In the genomic region with DNA sequence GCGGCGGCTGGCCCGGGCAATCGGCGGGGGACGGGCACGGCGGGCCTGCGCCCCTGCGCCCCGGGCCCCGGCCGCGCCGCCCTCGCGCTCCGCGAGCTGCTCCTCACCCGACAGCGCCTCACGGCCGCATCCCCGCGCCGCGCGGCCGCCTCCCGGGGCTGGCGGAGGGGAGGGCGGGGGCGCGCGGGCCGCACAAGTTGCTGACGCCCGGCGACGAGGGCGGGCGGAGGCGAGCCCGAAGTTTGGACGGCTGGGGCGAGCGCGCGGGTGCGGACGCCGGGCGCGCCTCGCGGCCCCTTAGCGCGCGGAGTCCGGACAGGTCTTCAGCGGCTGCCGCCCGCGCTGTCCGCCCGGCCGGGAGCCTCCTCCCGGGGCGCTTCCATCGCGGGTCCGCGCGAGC, we compare ENCODE assay signal across 8 mouse cellular contexts. TPM values are rescaled to one million over a fixed set of nuclear protein-coding genes. Genes with fewer than 3 reads are reported as not detected.
A peak's percentile ranks its signal among the peaks of the same experiment; 100 is the strongest.
DNase-seq lines count a peak whose midpoint lies in the region; ATAC-seq and TF ChIP-seq lines count a peak whose summit lies in the region.

No protein-coding gene starts in this region.

- H3K79me2 ChIP-seq in CH12.LX (replicated peaks; ENCODE audit: control insufficient read depth, extremely low read depth, insufficient read depth, poor library complexity, severe bottlenecking): peaks cover 38% of the 10 kb centered on the region

- H3K4me3 ChIP-seq in CH12.LX (replicated peaks in 1 of 3; ENCODE audit: low read depth in 2 of 3, low read length in 2 of 3, poor library complexity in 1 of 3): peak overlapping the region; percentile 89 to 93 (median 91)
- peak overlapping the region; percentile 88 for H3K4me3 ChIP-seq in embryonic facial prominence, embryonic 13.5 days
- peak overlapping the region; percentile 75 for H3K4me3 ChIP-seq in limb, embryonic 12.5 days (replicated peaks)
- H3K4me3 ChIP-seq in midbrain, embryonic 12.5 days: peak overlapping the region; percentile 80

- H3K36me3 ChIP-seq in CH12.LX (replicated peaks in 1 of 2; ENCODE audit: control insufficient read depth in 1 of 2, insufficient read depth in 1 of 2, low read length in 1 of 2): no peaks in the 10 kb centered on the region
- no peaks in the 10 kb centered on the region for H3K36me3 ChIP-seq in embryonic facial prominence, embryonic 13.5 days
- H3K36me3 ChIP-seq in limb, embryonic 12.5 days: no peaks in the 10 kb centered on the region
- no peaks in the 10 kb centered on the region for H3K36me3 ChIP-seq in midbrain, embryonic 12.5 days

- H3K27ac ChIP-seq in CH12.LX (ENCODE audit: insufficient read depth, low read depth): peak overlapping the region; percentile 68
- H3K27ac ChIP-seq in embryonic facial prominence, embryonic 13.5 days: peak overlapping the region; percentile 96
- peak overlapping the region; percentile 91 for H3K27ac ChIP-seq in limb, embryonic 12.5 days
- peak overlapping the region; percentile 78 for H3K27ac ChIP-seq in midbrain, embryonic 12.5 days (replicated peaks)

- intact Hi-C loops in heart, postnatal 25 days (cut with DNase I): loop anchor here (5.0 kb wide), 1 partner anchor 66 kb away; no protein-coding TSS in a partner anchor

- WGBS in embryonic facial prominence, embryonic 13.5 days: under 1% methylated on average over 74 of the region's 74 CpGs
- WGBS in limb, embryonic 12.5 days: under 1% methylated on average over 72 of the region's 74 CpGs
- WGBS in midbrain, embryonic 12.5 days: under 1% methylated on average over 47 of the region's 74 CpGs

- in situ Hi-C loops in CH12.LX (cut with MboI; ENCODE audit: low pct_ligation_motif_present, low pct_unique_long_range_greater_than_20kb, low sequenced_read_pairs): loop anchor here (10.0 kb wide), 1 partner anchor 148 kb away; no protein-coding TSS in a partner anchor

- H3K27me3 ChIP-seq in CH12.LX (replicated peaks): no peaks in the 10 kb centered on the region
- no peaks in the 10 kb centered on the region for H3K27me3 ChIP-seq in embryonic facial prominence, embryonic 13.5 days
- H3K27me3 ChIP-seq in limb, embryonic 12.5 days: no peaks in the 10 kb centered on the region
- peaks cover 8% of the 10 kb centered on the region for H3K27me3 ChIP-seq in midbrain, embryonic 12.5 days

- H3K4me1 ChIP-seq in CH12.LX (ENCODE audit: control insufficient read depth in 1 of 2, insufficient read depth in 2 of 2): peaks cover 0 to 21% of the 10 kb centered on the region in 2 experiments; a peak in 2 of 4 replicates
- H3K4me1 ChIP-seq in embryonic facial prominence, embryonic 13.5 days: peaks cover 7% of the 10 kb centered on the region
- peaks cover 15% of the 10 kb centered on the region for H3K4me1 ChIP-seq in limb, embryonic 12.5 days (replicated peaks)
- peaks cover 4% of the 10 kb centered on the region; the same call in 1 of the 2 replicates for H3K4me1 ChIP-seq in midbrain, embryonic 12.5 days

- no peak for TF ChIP-seq POLR2A in CH12.LX (IDR thresholded peaks at IDR 0.05; ENCODE audit: low read depth, low read length)

- dilution Hi-C loops in CH12.LX (cut with MboI; ENCODE audit: extremely low pct_ligation_motif_present, extremely low pct_unique_long_range_greater_than_20kb, low sequenced_read_pairs): no loop called here

- peak; percentile 20; the same call in 1 of the 2 replicates for ATAC-seq in embryonic facial prominence, embryonic 13.5 days (ENCODE audit: insufficient number of reproducible peaks, insufficient read depth, low FRiP score, low TSS enrichment, low read depth)
- 0 out of 2 replicates have a peak, but pooled peaks have one; percentile 3 for ATAC-seq in limb, embryonic 12.5 days (ENCODE audit: insufficient number of reproducible peaks, insufficient read depth, low FRiP score, low TSS enrichment, low read depth)
- peak; percentile 35 for ATAC-seq in midbrain, embryonic 12.5 days (ENCODE audit: low FRiP score, low read depth)

- TF ChIP-seq EP300 in CH12.LX (IDR thresholded peaks at IDR 0.05; ENCODE audit: low read length): no peak

- no peak for TF ChIP-seq CTCF in CH12.LX (conservative IDR thresholded peaks at IDR 0.05 in 1 of 2, IDR thresholded peaks at IDR 0.05 in 1 of 2; ENCODE audit: low read depth in 2 of 2, low read length in 2 of 2)

- no peak overlapping the region for H3K4me2 ChIP-seq in CH12.LX (ENCODE audit: insufficient read depth, low read depth, poor library complexity, severe bottlenecking)
- H3K4me2 ChIP-seq in embryonic facial prominence, embryonic 13.5 days: peak overlapping the region; percentile 79
- peak overlapping the region; percentile 71 for H3K4me2 ChIP-seq in limb, embryonic 12.5 days
- peak overlapping the region; percentile 69 for H3K4me2 ChIP-seq in midbrain, embryonic 12.5 days (replicated peaks)

- peak overlapping the region; percentile 87 for H3K9ac ChIP-seq in CH12.LX (ENCODE audit: insufficient read depth, low read depth)
- H3K9ac ChIP-seq in embryonic facial prominence, embryonic 13.5 days: peak overlapping the region; percentile 91
- peak overlapping the region; percentile 91 for H3K9ac ChIP-seq in limb, embryonic 12.5 days (replicated peaks)
- peak overlapping the region; percentile 83 for H3K9ac ChIP-seq in midbrain, embryonic 12.5 days (replicated peaks)

- TF ChIP-seq RAD21 in CH12.LX (IDR thresholded peaks at IDR 0.05; ENCODE audit: low read depth, low read length): no peak

- H3K9me3 ChIP-seq in CH12.LX (replicated peaks; ENCODE audit: low read length): no peaks in the 10 kb centered on the region
- H3K9me3 ChIP-seq in embryonic facial prominence, embryonic 13.5 days: no peaks in the 10 kb centered on the region
- no peaks in the 10 kb centered on the region for H3K9me3 ChIP-seq in limb, embryonic 12.5 days
- no peaks in the 10 kb centered on the region for H3K9me3 ChIP-seq in midbrain, embryonic 12.5 days

- peak; percentile 59 for DNase-seq in embryo, embryonic 10.5 days (ENCODE audit: low spot score)
- DNase-seq in embryo, embryonic 10 days (ENCODE audit: low spot score): no peak
- no peak for DNase-seq in CH12.LX (ENCODE audit: extremely low read depth)
- peak; percentile 44 for DNase-seq in heart, postnatal 25 days (ENCODE audit: low spot score)
- DNase-seq in testis, postnatal 10 days (ENCODE audit: low spot score): peak; percentile 75

TF ChIP-seq in CH12.LX, 34 proteins besides CTCF, POLR2A, EP300 and RAD21:
- TF ChIP-seq TBP (conservative IDR thresholded peaks at IDR 0.05; ENCODE audit: low read depth, low read length) (no peak), JUND (conservative IDR thresholded peaks at IDR 0.05; ENCODE audit: low read depth, low read length) (no peak), UBTF (IDR thresholded peaks at IDR 0.05; ENCODE audit: low read depth, low read length) (0 out of 2 replicates have a peak, but pooled peaks have one; percentile 64), RCOR1 (conservative IDR thresholded peaks at IDR 0.05; ENCODE audit: low read depth, low read length) (no peak)

RNA-seq across cellular contexts. Expression of gene Ppp2r5a, which starts 6.6 kb away (rescaled TPM):
- total RNA-seq in CH12.LX (2012; rRNA removed) (58.9 and 62.0 TPM in 2 replicates), CH12.LX (2014; rRNA removed) (96.7 and 102 TPM in 2 replicates)
- 40.3 and 42.6 TPM in 2 replicates for polyA plus RNA-seq in CH12.LX (2012; ENCODE audit: insufficient read length, low read depth)
- 14.4 and 18.6 TPM in 2 replicates for polyA plus RNA-seq in embryonic facial prominence, embryonic 13.5 days (2015; fragmentation: Nextera tagmentation; extraction: Ambion mirVana)
- 100 to 1,000 TPM; 103 to 110 TPM for total RNA-seq in heart, postnatal 25 days (2021)
- polyA plus RNA-seq in limb, embryonic 12.5 days (2016; fragmentation: Nextera tagmentation; extraction: Ambion mirVana): 11.7 and 18.7 TPM in 2 replicates
- polyA plus RNA-seq in midbrain, embryonic 12.5 days (2016; fragmentation: Nextera tagmentation; extraction: Ambion mirVana): 11.3 and 12.3 TPM in 2 replicates

Comparison
In these comparisons a context has a peak if more than half of its experiments do, and no peak if none do; other contexts are left out.
1. DNase-seq: peak in embryo, embryonic 10.5 days (single experiment), heart, postnatal 25 days (single experiment) and testis, postnatal 10 days (single experiment); none in embryo, embryonic 10 days (single experiment) and CH12.LX (single experiment).
2. Peak in every context shown above with its lines, with median percentiles within 50 percentile points of each other: H3K27ac ChIP-seq, H3K4me3 ChIP-seq, H3K9ac ChIP-seq and ATAC-seq.